Mouse (Mus musculus): ENCODE measurements at regions not wholly inside any gene's neighbourhood (a gene's known extent, or its start where the extent isn't known, plus 50 kb on each side); places are given as distances from the start of the nearest gene placed in this dataset.

GRCm38 (mm10) chr16:86355036-86355435, 453.4 kb upstream of the Adamts5 start:
- TF ChIP-seq POLR2A (IDR thresholded peaks at IDR 0.05; ENCODE audit: insufficient read length, low read depth): no peak
- no peak for TF ChIP-seq TCF12 (IDR thresholded peaks at IDR 0.05; ENCODE audit: insufficient read depth, poor library complexity, severe bottlenecking)
- no peak for TF ChIP-seq MYOG (IDR thresholded peaks at IDR 0.05; ENCODE audit: control insufficient read depth in 1 of 3, insufficient read depth in 1 of 3, insufficient read length in 2 of 3, low read depth in 2 of 3)
- TF ChIP-seq MAX (IDR thresholded peaks at IDR 0.05; ENCODE audit: low read depth): no peak
- no peak for TF ChIP-seq USF1 (IDR thresholded peaks at IDR 0.05; ENCODE audit: low read depth)
- TF ChIP-seq REST (IDR thresholded peaks at IDR 0.05; ENCODE audit: insufficient read depth, insufficient read length): no peak
- no peak for TF ChIP-seq POLR2AphosphoS2 (IDR thresholded peaks at IDR 0.05; ENCODE audit: insufficient read length, low read depth)
- TF ChIP-seq MYOD1 (IDR thresholded peaks at IDR 0.05; ENCODE audit: control insufficient read depth in 1 of 3, insufficient read length in 2 of 3, low read depth in 2 of 3): no peak
- TF ChIP-seq E2F4 (IDR thresholded peaks at IDR 0.05; ENCODE audit: insufficient read depth): no peak

Data from myocyte (in vitro differentiated cells).